Mouse (Mus musculus): ENCODE measurements around the gene Osgin1. TPM values are rescaled to one million over a fixed set of nuclear protein-coding genes. Genes with fewer than 3 reads are reported as not detected.

Gene Osgin1
- polyA plus RNA-seq, 1 experiment: 84.6 TPM

DNA sequence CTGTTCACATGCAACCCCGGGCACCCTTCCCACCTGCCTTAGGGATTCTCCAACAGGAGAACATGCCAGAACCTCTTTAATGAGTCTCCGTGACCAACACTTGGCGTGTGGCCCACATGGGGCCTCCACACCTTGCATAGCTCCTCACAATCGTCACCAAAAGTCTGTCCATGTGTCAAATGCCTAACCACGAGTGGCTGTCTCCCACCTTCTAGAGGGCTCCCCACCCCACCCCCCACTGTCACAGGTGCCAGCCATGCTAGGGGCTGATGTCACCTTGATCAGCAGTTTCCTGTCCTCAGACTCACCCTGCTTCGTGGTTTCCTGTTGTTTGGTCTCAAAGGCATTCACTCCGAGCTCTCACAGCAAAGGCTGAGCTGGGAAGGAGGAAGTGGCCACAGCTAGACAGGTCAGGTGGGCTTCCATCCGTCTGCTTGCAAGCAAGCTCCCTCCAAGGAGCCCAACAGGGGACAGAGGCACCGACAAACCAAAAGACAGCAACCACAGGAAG lies 10.2 kb upstream of the Osgin1 start:
- DNase-seq (ENCODE audit: low spot score): no peak

DNA sequence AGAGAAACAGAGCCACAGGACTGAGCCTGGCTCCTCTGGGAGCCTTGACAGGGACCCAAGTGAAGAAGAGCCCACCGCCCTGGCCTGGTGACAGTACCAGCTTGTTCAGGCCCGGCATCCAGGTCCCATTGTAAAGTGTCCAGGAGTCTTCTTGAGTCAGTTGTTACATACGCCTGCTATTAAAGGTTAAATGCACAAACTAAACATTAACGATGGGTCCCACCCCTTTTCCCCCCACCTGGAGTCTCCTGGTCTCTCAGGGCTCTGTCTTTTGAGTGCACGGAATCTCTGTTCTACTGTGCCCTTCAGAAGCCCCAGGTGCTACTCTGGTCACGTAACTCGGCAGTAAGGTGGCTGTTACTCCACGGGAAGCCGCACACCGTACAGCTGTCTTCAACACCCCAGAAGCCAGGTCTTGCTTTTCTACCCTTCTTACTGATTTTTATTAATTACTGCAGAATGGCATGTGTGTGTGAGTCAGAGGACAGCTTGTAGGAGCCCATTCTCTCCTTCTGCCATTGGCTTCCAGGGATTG lies 9.7 kb upstream of the Osgin1 start:
- DNase-seq (ENCODE audit: low spot score): no peak

GRCm38 (mm10) chr8:119424740-119425139 lies 9.2 kb upstream of the Osgin1 start:
- DNase-seq (ENCODE audit: low spot score): no peak

DNA sequence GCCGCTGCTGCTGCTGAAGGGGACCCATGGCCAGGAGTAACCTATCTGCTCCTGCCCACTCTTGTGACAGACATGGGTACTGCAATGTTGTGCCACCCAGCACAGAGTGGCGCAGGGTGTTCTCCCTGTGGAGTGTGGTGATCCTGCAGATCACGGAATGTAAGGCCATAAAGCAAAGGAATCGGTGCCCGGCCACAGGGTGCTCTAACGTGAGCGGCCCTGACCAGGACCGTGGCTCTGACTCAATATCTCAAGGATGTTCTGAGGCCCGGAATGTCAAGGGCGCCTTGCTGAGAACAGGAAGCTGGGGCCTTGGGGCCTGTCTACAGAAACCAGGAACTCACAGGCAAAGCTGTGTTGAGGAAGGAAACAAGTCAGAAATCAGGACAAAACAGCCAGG lies 8.4 kb upstream of the Osgin1 start:
- DNase-seq (ENCODE audit: low spot score): no peak

- no peak for DNase-seq (ENCODE audit: low spot score)
These were observed 7.7 kb upstream of the Osgin1 start for GRCm38 (mm10) chr8:119426069-119426735.

DNA sequence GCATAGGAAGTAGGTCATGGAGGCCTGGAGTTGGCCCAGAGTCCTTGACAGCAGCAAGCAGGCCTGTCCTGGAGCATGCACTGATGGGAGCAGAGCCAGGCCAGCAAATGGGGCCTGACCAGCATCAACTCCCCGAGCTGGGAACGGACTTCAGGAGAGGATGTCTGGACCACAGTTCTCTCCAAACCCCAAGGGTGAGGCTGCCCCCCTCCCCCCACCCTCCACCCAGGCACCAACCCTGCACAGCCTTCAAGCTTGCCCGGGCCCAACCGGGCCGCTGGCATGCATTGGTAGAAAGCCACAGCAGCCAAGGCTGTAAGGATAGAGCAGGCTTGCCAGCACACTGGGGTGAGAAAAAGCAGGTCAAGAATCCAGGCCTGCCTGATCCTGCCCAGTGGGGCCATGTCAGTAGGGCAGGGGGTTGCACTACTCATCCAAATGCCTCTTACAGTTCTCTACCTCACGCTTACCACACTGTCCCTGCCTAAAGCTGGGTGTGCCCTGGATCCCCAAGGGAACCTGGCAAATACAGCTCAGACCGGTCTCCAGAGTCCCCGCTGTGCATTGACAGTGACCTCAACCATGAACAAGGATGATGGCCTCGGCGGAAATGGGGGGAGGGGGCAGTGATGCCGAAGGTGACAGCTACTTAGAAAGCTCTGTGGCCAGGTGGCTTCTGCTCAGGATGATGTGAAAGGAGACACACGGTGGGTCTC lies 6.1 kb upstream of the Osgin1 start:
- no peak for DNase-seq (ENCODE audit: low spot score)

DNA sequence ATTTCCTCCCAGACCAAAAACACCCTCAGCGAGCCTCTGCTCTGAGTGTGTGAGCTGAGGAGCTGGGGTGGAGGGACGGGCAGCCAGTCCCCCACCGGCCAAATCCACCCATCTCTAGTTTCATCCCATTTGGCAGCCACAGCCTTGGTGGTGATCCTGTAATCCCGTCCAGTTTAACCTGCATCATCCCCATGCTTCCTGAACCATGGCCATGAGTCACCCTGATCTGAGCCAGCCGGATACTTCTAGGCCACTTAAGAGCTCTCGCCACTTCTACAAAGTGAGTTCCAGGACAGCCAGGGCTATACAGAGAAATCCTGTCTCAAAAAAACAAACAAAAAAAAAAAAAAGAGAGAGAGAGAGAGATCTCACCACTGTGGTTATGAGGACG lies 5.6 kb upstream of the Osgin1 start:
- DNase-seq (ENCODE audit: low spot score): no peak

DNA sequence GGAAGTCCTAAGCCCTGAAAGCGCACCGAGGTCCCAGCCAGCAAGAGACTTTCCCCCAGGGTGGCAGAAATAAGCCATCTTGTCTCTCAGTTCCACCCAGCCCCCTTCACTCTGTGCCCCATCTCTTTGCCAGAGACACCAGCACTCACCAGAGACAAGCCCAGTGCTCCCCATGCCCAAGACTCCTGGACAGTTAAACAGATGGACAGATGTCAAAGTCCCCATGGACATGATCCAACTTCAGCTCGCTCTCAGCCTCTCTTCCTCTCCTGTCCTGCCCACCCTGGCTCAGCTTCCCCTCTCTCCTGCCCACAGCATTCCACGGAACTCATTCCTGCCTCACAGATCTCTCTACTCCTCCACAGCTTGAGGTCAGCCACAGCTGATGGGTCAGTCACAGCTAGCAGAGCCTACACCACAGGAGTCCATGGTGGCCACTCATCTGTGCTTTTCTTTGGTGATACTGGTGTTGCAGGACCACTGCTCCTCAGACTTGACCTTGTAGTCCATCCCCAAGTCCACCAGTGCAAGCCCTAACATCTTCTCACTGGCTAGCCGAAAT lies 5.1 kb upstream of the Osgin1 start:
- no peak for DNase-seq (ENCODE audit: low spot score)

- no peak for DNase-seq (ENCODE audit: low spot score)
These were observed 4.4 kb upstream of the Osgin1 start for GRCm38 (mm10) chr8:119429552-119429951.

- DNase-seq (ENCODE audit: low spot score): no peak
These were observed 3.7 kb upstream of the Osgin1 start for GRCm38 (mm10) chr8:119430250-119430649.

DNA sequence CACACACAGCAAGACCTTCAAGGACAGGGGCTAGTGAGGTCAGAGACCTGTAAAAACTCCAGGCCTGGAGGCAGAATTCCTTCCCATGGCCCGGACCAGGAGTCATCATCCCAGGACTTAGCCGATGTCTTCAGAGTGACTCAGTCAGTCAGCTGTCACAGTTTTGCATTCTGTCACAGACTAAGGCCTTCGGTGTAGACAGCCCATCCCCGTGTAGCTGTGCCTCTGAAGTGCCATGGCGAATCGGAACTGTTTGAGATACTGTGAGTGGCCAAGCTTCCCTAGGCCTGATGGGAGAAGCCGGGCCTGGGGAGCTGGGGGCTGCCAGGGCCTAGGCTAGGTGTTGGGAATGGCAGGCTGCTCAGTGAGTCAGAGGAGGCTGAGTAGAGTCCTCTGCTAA lies 3.2 kb upstream of the Osgin1 start:
- no peak for DNase-seq (ENCODE audit: low spot score)

DNA sequence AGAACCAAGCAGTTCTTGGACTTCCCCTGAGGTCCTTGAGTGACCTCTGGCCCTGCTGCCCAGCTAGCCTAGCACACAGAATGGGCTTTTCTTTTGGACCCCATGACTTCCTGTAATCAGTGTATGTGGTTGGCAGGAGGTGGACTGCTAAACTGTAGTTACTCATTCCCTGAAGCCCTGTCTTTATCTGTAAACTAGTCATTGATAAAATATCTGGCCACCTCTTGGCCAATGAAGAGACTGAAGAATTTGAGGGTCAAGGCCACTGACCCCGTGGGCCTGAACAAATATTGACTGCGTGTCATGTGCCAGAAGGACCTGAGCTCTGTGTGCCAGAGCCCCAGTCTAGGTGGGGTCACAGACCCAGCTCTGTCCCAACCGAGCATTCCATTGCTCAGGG lies 1.6 kb upstream of the Osgin1 start:
- no peak for DNase-seq (ENCODE audit: low spot score)

DNA sequence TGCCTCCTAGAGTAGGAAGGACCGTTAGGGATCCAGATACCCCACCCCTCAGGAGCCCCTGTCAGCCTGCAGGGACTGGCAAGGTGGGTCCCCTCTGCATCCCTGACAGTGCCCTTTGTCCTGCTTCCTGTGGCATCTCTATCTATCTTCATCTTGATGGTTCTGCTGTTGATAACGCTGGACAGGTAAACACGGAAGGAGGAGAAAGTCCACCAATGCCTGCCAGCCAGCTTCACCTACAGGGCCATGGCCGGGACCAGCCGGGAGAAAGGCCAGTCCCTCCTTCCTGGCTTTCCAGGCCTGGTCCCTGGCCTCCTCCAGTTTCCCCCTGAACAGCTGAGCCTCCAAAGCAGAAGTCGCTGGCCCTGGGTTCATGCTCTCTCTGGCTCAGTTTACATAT lies 645 bp downstream of the Osgin1 start:
- DNase-seq (ENCODE audit: low spot score): no peak

GRCm38 (mm10) chr8:119435527-119435926 lies 1.6 kb downstream of the Osgin1 start:
- no peak for DNase-seq (ENCODE audit: low spot score)

DNA sequence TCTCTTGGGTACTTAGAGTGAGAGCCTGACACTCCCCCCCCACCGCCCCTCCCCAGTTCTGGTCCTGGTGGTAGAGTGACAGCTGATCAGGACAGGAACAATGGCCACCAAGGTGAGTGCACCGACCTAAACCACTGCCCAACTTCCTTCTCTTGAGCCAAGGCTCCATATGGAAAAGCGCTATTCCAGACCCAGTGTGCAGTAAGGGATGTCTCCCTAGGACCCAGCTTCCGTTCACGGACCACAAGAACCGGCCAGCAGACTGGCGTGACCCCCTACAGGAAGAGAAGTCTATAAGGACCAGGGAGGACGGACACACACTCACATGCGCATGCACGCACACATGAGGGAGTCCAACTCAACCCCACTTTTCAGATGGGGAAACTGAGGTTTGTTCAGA lies 2.4 kb downstream of the Osgin1 start:
- no peak for DNase-seq (ENCODE audit: low spot score)

DNA sequence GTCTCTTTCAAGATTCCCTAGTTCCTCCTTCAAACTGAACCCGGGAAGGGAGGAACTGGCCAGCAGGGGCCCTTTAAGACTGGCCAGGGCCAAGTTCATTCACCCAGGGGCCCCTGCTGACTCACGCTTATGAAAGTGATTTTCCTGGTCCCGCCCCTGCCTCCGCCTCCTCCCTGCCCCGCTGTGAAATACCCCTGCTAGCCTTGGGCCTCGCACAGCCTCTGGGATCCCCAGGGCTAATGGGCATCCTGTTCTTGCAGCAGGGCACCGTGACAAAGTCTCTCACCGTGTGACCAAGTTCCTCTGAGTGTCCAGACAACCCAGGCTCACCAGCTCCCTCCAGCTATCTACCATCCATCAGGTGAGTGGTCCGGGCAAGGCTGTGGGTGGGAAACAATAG lies 3.0 kb downstream of the Osgin1 start:
- DNase-seq (ENCODE audit: low spot score): peak; percentile 94

- no peak for DNase-seq (ENCODE audit: low spot score)
These were observed 3.6 kb downstream of the Osgin1 start for GRCm38 (mm10) chr8:119437506-119437905.

DNA sequence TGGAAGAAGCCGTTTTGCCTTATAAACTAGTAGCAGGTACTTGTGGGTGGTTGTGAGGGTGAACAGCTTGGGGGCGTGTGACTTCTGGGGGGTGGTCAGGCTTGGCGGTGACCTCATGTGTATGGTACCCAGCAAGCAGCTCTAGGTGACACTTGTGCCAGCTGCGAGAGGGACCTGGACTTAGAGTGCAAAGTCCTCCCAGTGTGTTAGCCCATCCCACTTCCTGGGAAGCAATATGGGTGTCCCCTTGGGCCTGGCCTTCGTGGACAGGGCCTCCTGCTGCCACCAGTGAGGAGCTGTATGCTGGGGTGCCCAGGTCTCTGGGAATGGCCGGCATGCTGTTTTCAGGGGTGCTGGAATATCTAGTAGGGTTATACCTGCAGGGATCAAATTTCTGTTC lies 5.0 kb downstream of the Osgin1 start:
- DNase-seq (ENCODE audit: low spot score): no peak

DNA sequence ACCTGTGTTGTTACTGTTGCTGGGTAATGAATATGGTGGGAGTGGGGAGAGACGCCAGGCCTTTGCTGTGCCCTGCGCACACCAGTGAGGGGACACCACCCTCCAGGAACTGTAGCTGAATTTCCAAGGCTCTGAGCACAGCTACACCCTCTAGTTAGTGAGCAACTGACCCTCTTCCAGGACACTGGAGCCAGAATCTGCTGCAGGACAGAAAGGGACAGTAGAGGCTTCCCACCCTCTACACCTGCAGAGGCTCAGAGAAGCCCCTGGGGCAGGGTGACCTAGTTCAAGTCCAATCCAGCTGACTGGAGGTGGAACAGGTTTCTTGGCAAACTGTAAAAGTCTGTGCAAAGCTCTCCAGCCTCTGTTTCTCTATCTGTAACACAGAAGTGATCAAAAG lies 5.5 kb downstream of the Osgin1 start:
- DNase-seq (ENCODE audit: low spot score): no peak

GRCm38 (mm10) chr8:119439893-119440249 lies 5.9 kb downstream of the Osgin1 start:
- no peak for DNase-seq (ENCODE audit: low spot score)

DNA sequence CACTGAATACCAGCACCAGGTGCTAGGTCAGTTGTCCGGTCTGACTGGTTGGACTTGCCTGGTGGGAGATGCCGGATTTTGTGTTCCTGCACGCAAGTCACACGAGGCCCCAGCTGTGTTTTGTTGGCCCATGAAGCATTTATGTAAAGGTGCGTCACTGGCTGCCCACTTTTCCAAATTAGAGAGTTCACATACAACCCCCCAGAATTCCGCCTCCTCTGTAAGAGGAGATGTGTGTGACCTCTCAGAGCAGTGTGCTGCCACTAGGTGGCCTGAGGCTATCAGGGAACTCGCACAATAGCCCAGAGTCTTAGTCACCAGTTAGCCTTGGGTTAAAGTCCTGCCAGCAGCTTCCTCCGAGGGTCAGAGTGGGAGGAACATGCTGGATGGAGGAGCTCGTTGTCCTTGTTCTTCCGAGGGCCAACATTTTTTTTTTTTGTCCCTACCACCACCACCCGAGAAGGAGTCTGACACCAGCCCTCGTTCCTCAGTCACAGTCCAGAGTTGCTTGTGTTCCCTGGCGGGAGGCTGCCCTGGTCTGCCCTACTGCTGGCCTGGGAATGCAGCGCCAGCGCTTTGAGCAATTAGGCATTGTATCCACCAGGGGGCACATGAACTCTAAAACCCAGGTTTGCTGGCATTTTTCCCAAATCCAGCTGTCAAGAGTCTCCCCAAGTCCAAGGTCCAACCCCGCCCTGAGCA lies 6.5 kb downstream of the Osgin1 start:
- no peak for DNase-seq (ENCODE audit: low spot score)

DNA sequence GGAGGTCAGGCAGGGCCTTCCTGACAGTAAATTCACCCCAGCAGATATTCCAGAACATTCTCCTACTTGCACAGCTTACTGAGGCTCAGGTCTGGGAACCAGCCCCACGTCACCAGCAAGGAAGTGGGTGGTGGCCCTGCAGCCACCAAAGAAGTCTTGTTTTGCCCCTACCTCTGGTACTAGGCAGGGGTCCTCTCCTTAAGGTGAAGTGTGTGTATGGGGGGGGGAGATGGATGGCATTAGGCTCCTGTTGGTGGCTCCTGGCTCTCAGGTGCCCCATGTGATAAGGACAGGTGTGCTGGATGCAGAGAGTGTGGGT lies 7.0 kb downstream of the Osgin1 start:
- no peak for DNase-seq (ENCODE audit: low spot score)

GRCm38 (mm10) chr8:119442013-119442412 lies 8.1 kb downstream of the Osgin1 start:
- no peak for DNase-seq (ENCODE audit: low spot score)

All from urinary bladder, adult 2 months (tissue).